ENCODE assay signal across 8 mouse cellular contexts in genomic region chr13:55212361-55213137, GRCm38 (mm10). TPM values are rescaled to one million over a fixed set of nuclear protein-coding genes. Genes with fewer than 3 reads are reported as not detected.
DNase-seq lines count a peak whose midpoint lies in the region; ATAC-seq and TF ChIP-seq lines count a peak whose summit lies in the region.

No protein-coding gene starts in this region.

- DNase-seq in R1 (ENCODE audit: low read depth, low spot score), result peak; percentile 69
- peak; percentile 70 for DNase-seq in cerebellum, adult 8-10 months
- DNase-seq in forelimb bud, embryonic 11.5 days (ENCODE audit: low read depth, low spot score), result peak; percentile 33
- DNase-seq in hindbrain, embryonic 11.5 days (ENCODE audit: low spot score), result peak; percentile 77
- peak; percentile 39 to 62 for DNase-seq in layer of hippocampus, postnatal 25 days (ENCODE audit: extremely low spot score in 1 of 2, low spot score in 1 of 2)
- DNase-seq in lung, postnatal 4 days, result peak; percentile 80 to 81

- 0 out of 2 replicates have a peak, but pooled peaks cover 4% of the 10 kb centered on the region for H3K36me3 ChIP-seq in hindbrain, embryonic 11.5 days (ENCODE audit: control insufficient read depth, insufficient read depth, low read length)
- H3K36me3 ChIP-seq in small intestine, adult 2 months (ENCODE audit: control insufficient read depth, insufficient read depth, low read length), result peaks cover 22% of the 10 kb centered on the region

- peak overlapping the region; percentile 96 for H3K9ac ChIP-seq in hindbrain, embryonic 11.5 days (ENCODE audit: low read depth, low read length)

- ATAC-seq in hindbrain, embryonic 11.5 days (ENCODE audit: low FRiP score), result 0 out of 2 replicates have a peak, but pooled peaks have one; percentile 1
- no peak for ATAC-seq in granulocyte monocyte progenitor cell, adult 5-6 weeks (replicated peaks; ENCODE audit: poor library complexity, severe bottlenecking)

- peak overlapping the region; percentile 88 for H3K4me2 ChIP-seq in hindbrain, embryonic 11.5 days (replicated peaks; ENCODE audit: low read depth, low read length)

- H3K4me3 ChIP-seq in hindbrain, embryonic 11.5 days (ENCODE audit: low read depth, low read length), result peak overlapping the region; percentile 83
- peak overlapping the region; percentile 92 for H3K4me3 ChIP-seq in small intestine, adult 2 months (ENCODE audit: low read depth, low read length)

- no peaks in the 10 kb centered on the region for H3K27me3 ChIP-seq in hindbrain, embryonic 11.5 days (ENCODE audit: control insufficient read depth, insufficient read depth, low read length)
- H3K27me3 ChIP-seq in small intestine, adult 2 months (ENCODE audit: control insufficient read depth, insufficient read depth, low read length), result no peaks in the 10 kb centered on the region

- peaks cover 8% of the 10 kb centered on the region for H3K4me1 ChIP-seq in hindbrain, embryonic 11.5 days (replicated peaks; ENCODE audit: control insufficient read depth, insufficient read depth, low read length)
- H3K4me1 ChIP-seq in small intestine, adult 2 months (ENCODE audit: control insufficient read depth, insufficient read depth, insufficient read length, low read length), result peaks cover 16% of the 10 kb centered on the region

- H3K27ac ChIP-seq in hindbrain, embryonic 11.5 days (ENCODE audit: low read depth, low read length), result peak overlapping the region; percentile 99
- peak overlapping the region; percentile 96 for H3K27ac ChIP-seq in small intestine, adult 2 months (ENCODE audit: insufficient read depth, low read depth, low read length)

- WGBS in hindbrain, embryonic 11.5 days, result under 1% methylated on average over 52 of the region's 58 CpGs
- WGBS in small intestine, adult 2 months, result under 1% methylated on average over 58 of the region's 58 CpGs

- peak; percentile 23; the same call in 1 of the 2 replicates for TF ChIP-seq POLR2A in small intestine, adult 2 months (IDR thresholded peaks at IDR 0.05; ENCODE audit: low read depth, low read length)

- H3K9me3 ChIP-seq in hindbrain, embryonic 11.5 days (ENCODE audit: control insufficient read depth, low read length), result no peaks in the 10 kb centered on the region

- TF ChIP-seq CTCF in small intestine, adult 2 months (IDR thresholded peaks at IDR 0.05; ENCODE audit: extremely low read depth, insufficient read length, insufficient replicate concordance, low read depth, low read length), result no peak

RNA-seq across cellular contexts. Expression of gene Nsd1, which starts 3.0 kb away (rescaled TPM):
- 64.5 and 108 TPM in 2 replicates for polyA plus RNA-seq in hindbrain, embryonic 11.5 days (2014; fragmentation: Nextera tagmentation; extraction: Ambion mirVana)
- total RNA-seq in layer of hippocampus, postnatal 25 days (2021), result 100 to 1,000 TPM; 117 to 140 TPM
- polyA plus RNA-seq in small intestine, adult 2 months (2012; rRNA removed), result 6.9 and 16.3 TPM in 2 replicates
- 105 and 147 TPM in 2 replicates for total RNA-seq in granulocyte monocyte progenitor cell, adult 5-6 weeks (2014; fragmentation: Nextera tagmentation)
- 84.2 and 93.6 TPM in 2 replicates for total RNA-seq in granulocyte monocyte progenitor cell, adult 5-6 weeks (2017)
